Mouse (Mus musculus): ENCODE measurements around the gene Emp2.

DNA sequence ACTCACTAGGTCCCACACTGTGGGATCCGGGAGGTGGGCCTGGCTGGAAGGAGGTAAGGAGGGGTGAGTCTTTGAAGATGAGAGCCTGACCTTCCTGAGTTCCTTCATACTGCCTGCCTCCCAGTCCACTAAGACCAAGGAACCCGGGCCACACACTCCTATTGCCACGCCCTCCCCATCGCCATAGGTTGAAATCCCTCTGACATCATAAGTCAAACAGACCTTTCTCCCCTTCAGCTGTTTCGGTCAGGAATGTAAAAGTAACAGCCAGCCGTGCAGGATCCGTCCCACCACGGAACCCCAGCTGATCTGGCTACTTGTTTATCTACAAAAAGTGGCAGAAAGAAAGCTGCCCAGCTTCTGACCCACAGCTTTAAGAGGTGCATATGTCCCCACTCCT is 14.1 kb downstream of the Emp2 start:
- TF ChIP-seq CTCF (conservative IDR thresholded peaks at IDR 0.05; ENCODE audit: insufficient read depth, insufficient read length, low read depth, low read length) (no peak), POLR2A (IDR thresholded peaks at IDR 0.05; ENCODE audit: low read depth, low read length) (no peak)
